Mouse (Mus musculus): ENCODE data around the gene Susd4. TPM values are rescaled to one million over a fixed set of nuclear protein-coding genes. Genes with fewer than 3 reads are reported as not detected.

The Susd4 gene
- polyA plus RNA-seq (2014; fragmentation: Nextera tagmentation; extraction: Ambion mirVana): 20.6 and 20.9 TPM in 2 replicates

GRCm38 (mm10) chr1:182763716-182764461 lies at the start of gene Susd4:
Gene Susd4 (plus strand): TSS chr1:182763860.
- TF ChIP-seq CTCF (IDR thresholded peaks at IDR 0.05; ENCODE audit: low read depth): no peak; the same call in 1 of the 2 replicates

GRCm38 (mm10) chr1:182714236-182714935 lies 49.3 kb upstream of the Susd4 start:
- no peaks in the 10 kb centered on the region for H3K36me3 ChIP-seq (ENCODE audit: insufficient read depth)
- WGBS: 78% methylated on average over 6 of the region's 6 CpGs
- no peak overlapping the region for H3K4me2 ChIP-seq
- TF ChIP-seq CTCF (IDR thresholded peaks at IDR 0.05; ENCODE audit: low read depth): no peak
- H3K27ac ChIP-seq (ENCODE audit: low read depth): no peak overlapping the region
- DNase-seq (no peak), ATAC-seq (ENCODE audit: insufficient read depth) (no peak)
- no peak overlapping the region for H3K4me3 ChIP-seq (ENCODE audit: low read depth, low read length)
- no peaks in the 10 kb centered on the region for H3K4me1 ChIP-seq (ENCODE audit: insufficient read depth)
- no peak overlapping the region for H3K9ac ChIP-seq
- H3K27me3 ChIP-seq (ENCODE audit: insufficient read depth, low read length): no peaks in the 10 kb centered on the region
- H3K9me3 ChIP-seq (ENCODE audit: low read depth, low read length): no peaks in the 10 kb centered on the region

More at GRCm38 (mm10) chr1:182763716-182764461, at the start of gene Susd4:
- Histone ChIP-seq H3K36me3 (ENCODE audit: insufficient read depth) (no peaks in the 10 kb centered on the region), H3K27ac (ENCODE audit: low read depth) (peak within 1 kb of the TSS; percentile 62; the same call in 1 of the 2 replicates), H3K9ac (peak within 1 kb of the TSS; percentile 57), H3K27me3 (ENCODE audit: insufficient read depth, low read length) (peaks cover 13% of the 10 kb centered on the region), H3K4me1 (ENCODE audit: insufficient read depth) (peaks cover 10% of the 10 kb centered on the region; the same call in 1 of the 2 replicates), H3K9me3 (ENCODE audit: low read depth, low read length) (no peaks in the 10 kb centered on the region), H3K4me2 (peak within 1 kb of the TSS; percentile 87), H3K4me3 (ENCODE audit: low read depth, low read length) (peak within 1 kb of the TSS; percentile 63)
- WGBS: under 1% methylated on average over 81 of the region's 95 CpGs
- ATAC-seq (ENCODE audit: insufficient read depth) (peak; percentile 88), DNase-seq (peak; percentile 81)

- Histone ChIP-seq H3K9ac (no peak overlapping the region), H3K9me3 (ENCODE audit: low read depth, low read length) (no peaks in the 10 kb centered on the region), H3K4me3 (ENCODE audit: low read depth, low read length) (no peak overlapping the region), H3K36me3 (ENCODE audit: insufficient read depth) (no peaks in the 10 kb centered on the region), H3K27me3 (ENCODE audit: insufficient read depth, low read length) (no peaks in the 10 kb centered on the region), H3K4me1 (ENCODE audit: insufficient read depth) (peaks cover 1% of the 10 kb centered on the region; the same call in 1 of the 2 replicates), H3K27ac (ENCODE audit: low read depth) (no peak overlapping the region; the same call in 1 of the 2 replicates), H3K4me2 (no peak overlapping the region)
- ATAC-seq (ENCODE audit: insufficient read depth) (no peak), DNase-seq (no peak)
- no peak for TF ChIP-seq CTCF (IDR thresholded peaks at IDR 0.05; ENCODE audit: low read depth)
- 41% methylated on average over 12 of the region's 12 CpGs for WGBS
These were observed 36.1 kb upstream of the Susd4 start for GRCm38 (mm10) chr1:182727541-182727940.

GRCm38 (mm10) chr1:182729002-182729401 lies 34.7 kb upstream of the Susd4 start:
- Histone ChIP-seq H3K4me1 (ENCODE audit: insufficient read depth) (no peaks in the 10 kb centered on the region; the same call in none of the 2 replicates), H3K27me3 (ENCODE audit: insufficient read depth, low read length) (no peaks in the 10 kb centered on the region), H3K4me3 (ENCODE audit: low read depth, low read length) (no peak overlapping the region), H3K9me3 (ENCODE audit: low read depth, low read length) (no peaks in the 10 kb centered on the region), H3K9ac (no peak overlapping the region), H3K4me2 (no peak overlapping the region), H3K27ac (ENCODE audit: low read depth) (no peak overlapping the region), H3K36me3 (ENCODE audit: insufficient read depth) (no peaks in the 10 kb centered on the region)
- no peak for DNase-seq
- no peak for ATAC-seq (ENCODE audit: insufficient read depth)
- TF ChIP-seq CTCF (IDR thresholded peaks at IDR 0.05; ENCODE audit: low read depth): no peak
- WGBS: 76% methylated on average over 9 of the region's 9 CpGs

GRCm38 (mm10) chr1:182732695-182733094 lies 31.0 kb upstream of the Susd4 start:
- no peaks in the 10 kb centered on the region for H3K36me3 ChIP-seq (ENCODE audit: insufficient read depth)
- H3K27me3 ChIP-seq (ENCODE audit: insufficient read depth, low read length): no peaks in the 10 kb centered on the region
- DNase-seq (peak; percentile 36), ATAC-seq (ENCODE audit: insufficient read depth) (no peak)
- no peak overlapping the region for H3K27ac ChIP-seq (ENCODE audit: low read depth)
- H3K9me3 ChIP-seq (ENCODE audit: low read depth, low read length): no peaks in the 10 kb centered on the region
- no peak overlapping the region for H3K4me2 ChIP-seq
- 14% methylated on average over 7 of the region's 7 CpGs for WGBS
- no peak overlapping the region for H3K9ac ChIP-seq
- H3K4me1 ChIP-seq (ENCODE audit: insufficient read depth): no peaks in the 10 kb centered on the region; the same call in 1 of the 2 replicates
- no peak overlapping the region for H3K4me3 ChIP-seq (ENCODE audit: low read depth, low read length)
- TF ChIP-seq CTCF (IDR thresholded peaks at IDR 0.05; ENCODE audit: low read depth): no peak

- H3K4me2 ChIP-seq: no peak overlapping the region
- H3K4me3 ChIP-seq (ENCODE audit: low read depth, low read length): no peak overlapping the region
- 29% methylated on average over 4 of the region's 4 CpGs for WGBS
- no peaks in the 10 kb centered on the region for H3K9me3 ChIP-seq (ENCODE audit: low read depth, low read length)
- H3K4me1 ChIP-seq (ENCODE audit: insufficient read depth): no peaks in the 10 kb centered on the region; the same call in 1 of the 2 replicates
- no peaks in the 10 kb centered on the region for H3K27me3 ChIP-seq (ENCODE audit: insufficient read depth, low read length)
- TF ChIP-seq CTCF (IDR thresholded peaks at IDR 0.05; ENCODE audit: low read depth): no peak
- DNase-seq (peak; percentile 53), ATAC-seq (ENCODE audit: insufficient read depth) (peak; percentile 68)
- H3K9ac ChIP-seq: no peak overlapping the region
- no peak overlapping the region; the same call in 1 of the 2 replicates for H3K27ac ChIP-seq (ENCODE audit: low read depth)
- no peaks in the 10 kb centered on the region for H3K36me3 ChIP-seq (ENCODE audit: insufficient read depth)
These were observed 27.8 kb upstream of the Susd4 start for GRCm38 (mm10) chr1:182735891-182736290.

- no peak for ATAC-seq (ENCODE audit: insufficient read depth)
- DNase-seq: no peak
- Histone ChIP-seq H3K27me3 (ENCODE audit: insufficient read depth, low read length) (no peaks in the 10 kb centered on the region), H3K9ac (no peak overlapping the region), H3K27ac (ENCODE audit: low read depth) (no peak overlapping the region), H3K4me2 (no peak overlapping the region), H3K4me3 (ENCODE audit: low read depth, low read length) (no peak overlapping the region), H3K36me3 (ENCODE audit: insufficient read depth) (no peaks in the 10 kb centered on the region), H3K9me3 (ENCODE audit: low read depth, low read length) (no peaks in the 10 kb centered on the region), H3K4me1 (ENCODE audit: insufficient read depth) (no peaks in the 10 kb centered on the region)
- TF ChIP-seq CTCF (IDR thresholded peaks at IDR 0.05; ENCODE audit: low read depth): no peak
- WGBS: 86% methylated on average over 9 of the region's 9 CpGs
These were observed 16.6 kb upstream of the Susd4 start for GRCm38 (mm10) chr1:182747081-182747480.
